Mouse (Mus musculus): ENCODE measurements around the gene Lgi1.

DNA sequence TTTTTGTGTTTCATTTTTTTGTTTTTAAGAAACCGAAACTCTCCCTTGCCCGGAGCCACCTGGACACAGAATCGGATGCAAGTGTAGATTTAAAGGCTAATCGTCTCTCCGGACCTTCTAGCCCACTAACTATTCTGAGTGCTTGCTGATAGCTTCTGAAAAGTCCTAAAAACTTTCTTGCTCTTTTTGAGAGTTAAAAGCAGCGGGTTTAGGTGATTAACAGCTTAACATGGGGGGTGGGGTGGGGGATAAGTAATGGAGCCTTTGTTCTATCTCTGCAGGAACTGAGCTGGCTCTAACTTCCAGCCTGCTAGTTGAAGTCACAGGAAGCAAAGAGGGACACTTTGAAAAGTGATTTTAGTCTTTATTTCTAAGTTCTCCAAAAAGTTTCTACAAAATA, 24.2 kb downstream of the Lgi1 start:
- TF ChIP-seq CTCF (IDR thresholded peaks at IDR 0.05; ENCODE audit: extremely low read depth, insufficient read depth, insufficient read length, insufficient replicate concordance) (no peak), POLR2A (IDR thresholded peaks at IDR 0.05; ENCODE audit: low read depth, low read length) (no peak)

Data from spleen, adult 2 months (tissue).